Mouse (Mus musculus) gastrocnemius, postnatal 14 days (tissue): ENCODE data around the gene Tram2. TPM values are rescaled to one million over a fixed set of nuclear protein-coding genes. Genes with fewer than 3 reads are reported as not detected.

ENCODE experiments used
- DNase-seq: peaks from one replicate; pipeline ENCODE4 v3.0.0; 2021; ENCODE audit warnings: mixed read lengths
- intact Hi-C: fragments of 180-260 bp; cut with DNase I; formaldehyde crosslinking; loops from one replicate; pipeline ENCODE4 v1.15.1; 2025; ENCODE audit warnings: low total_unique reads
- total RNA-seq, 2 experiments: library from RNA; stranded (reverse); gene quantifications; 2 replicates each; pipeline ENCODE4 v1.2.3; 2021

Tram2 gene
- total RNA-seq, 2 experiments from 2014 or later: 8.7 to 9.7 TPM

- intact Hi-C loops: no loop called here
- DNase-seq: no peak
Measured at GRCm38 (mm10) chr1:21070658-21071057, 8.4 kb downstream of the Tram2 start.

- intact Hi-C loops: no loop called here
- no peak for DNase-seq
Measured at GRCm38 (mm10) chr1:21069830-21070522, 9.1 kb downstream of the Tram2 start.

GRCm38 (mm10) chr1:21068491-21068890, 10.5 kb downstream of the Tram2 start:
- intact Hi-C loops: no loop called here
- DNase-seq: no peak

GRCm38 (mm10) chr1:21067536-21068221, 11.3 kb downstream of the Tram2 start:
- intact Hi-C loops: no loop called here
- DNase-seq: no peak

GRCm38 (mm10) chr1:21064153-21064552, 14.9 kb downstream of the Tram2 start:
- no peak for DNase-seq
- intact Hi-C loops: no loop called here

GRCm38 (mm10) chr1:21059385-21060109, 19.5 kb downstream of the Tram2 start:
- intact Hi-C loops: no loop called here
- DNase-seq: no peak

GRCm38 (mm10) chr1:21053009-21053408, 26.0 kb downstream of the Tram2 start:
- DNase-seq: peak; percentile 28

GRCm38 (mm10) chr1:21052608-21053007, 26.4 kb downstream of the Tram2 start:
- peak; percentile 24 for DNase-seq
- intact Hi-C loops: no loop called here

More at GRCm38 (mm10) chr1:21053009-21053408, 26.0 kb downstream of the Tram2 start:
- intact Hi-C loops: no loop called here

- intact Hi-C loops: no loop called here
- no peak for DNase-seq
Measured at GRCm38 (mm10) chr1:21052132-21052545, 26.9 kb downstream of the Tram2 start.

GRCm38 (mm10) chr1:21049005-21049404, 30.0 kb downstream of the Tram2 start:
- no peak for DNase-seq
- intact Hi-C loops: no loop called here

GRCm38 (mm10) chr1:21048402-21048801, 30.6 kb downstream of the Tram2 start:
- no peak for DNase-seq
- intact Hi-C loops: no loop called here

- intact Hi-C loops: no loop called here
- no peak for DNase-seq
Measured at GRCm38 (mm10) chr1:21042461-21042860, 36.6 kb downstream of the Tram2 start.

- intact Hi-C loops: no loop called here
Measured at GRCm38 (mm10) chr1:21040610-21041326, 38.3 kb downstream of the Tram2 start.

GRCm38 (mm10) chr1:21040173-21040572, 38.9 kb downstream of the Tram2 start:
- DNase-seq: no peak
- intact Hi-C loops: no loop called here

More at GRCm38 (mm10) chr1:21040610-21041326, 38.3 kb downstream of the Tram2 start:
- no peak for DNase-seq

GRCm38 (mm10) chr1:21039564-21039963, 39.5 kb downstream of the Tram2 start:
- intact Hi-C loops: no loop called here
- DNase-seq: no peak

GRCm38 (mm10) chr1:21037881-21038601, 41.0 kb downstream of the Tram2 start:
- intact Hi-C loops: no loop called here
- no peak for DNase-seq

- DNase-seq: no peak
- intact Hi-C loops: no loop called here
Measured at GRCm38 (mm10) chr1:21035878-21036277, 43.2 kb downstream of the Tram2 start.

GRCm38 (mm10) chr1:21033792-21034119, 45.3 kb downstream of the Tram2 start:
- no peak for DNase-seq
- intact Hi-C loops: no loop called here

- intact Hi-C loops: no loop called here
- no peak for DNase-seq
Measured at GRCm38 (mm10) chr1:21033065-21033791, 45.8 kb downstream of the Tram2 start.
